Mouse (Mus musculus) frontal cortex, postnatal 25 days (tissue): ENCODE measurements around the gene Dand5.
"Not testable (repeated sequence)": the region's sequence is repeated elsewhere in the genome, so short reads cannot be mapped to it uniquely, and the experiment has no call there.

Experiments
- DNase-seq, 2 experiments: peaks; one replicate each; pipeline ENCODE4 v3.0.0; 2022; ENCODE audit warnings: low spot score in 2 of 2

Gene Dand5

GRCm38 (mm10) chr8:84834866-84835855 is 12.5 kb upstream of the Dand5 start:
- DNase-seq = no peak

DNA sequence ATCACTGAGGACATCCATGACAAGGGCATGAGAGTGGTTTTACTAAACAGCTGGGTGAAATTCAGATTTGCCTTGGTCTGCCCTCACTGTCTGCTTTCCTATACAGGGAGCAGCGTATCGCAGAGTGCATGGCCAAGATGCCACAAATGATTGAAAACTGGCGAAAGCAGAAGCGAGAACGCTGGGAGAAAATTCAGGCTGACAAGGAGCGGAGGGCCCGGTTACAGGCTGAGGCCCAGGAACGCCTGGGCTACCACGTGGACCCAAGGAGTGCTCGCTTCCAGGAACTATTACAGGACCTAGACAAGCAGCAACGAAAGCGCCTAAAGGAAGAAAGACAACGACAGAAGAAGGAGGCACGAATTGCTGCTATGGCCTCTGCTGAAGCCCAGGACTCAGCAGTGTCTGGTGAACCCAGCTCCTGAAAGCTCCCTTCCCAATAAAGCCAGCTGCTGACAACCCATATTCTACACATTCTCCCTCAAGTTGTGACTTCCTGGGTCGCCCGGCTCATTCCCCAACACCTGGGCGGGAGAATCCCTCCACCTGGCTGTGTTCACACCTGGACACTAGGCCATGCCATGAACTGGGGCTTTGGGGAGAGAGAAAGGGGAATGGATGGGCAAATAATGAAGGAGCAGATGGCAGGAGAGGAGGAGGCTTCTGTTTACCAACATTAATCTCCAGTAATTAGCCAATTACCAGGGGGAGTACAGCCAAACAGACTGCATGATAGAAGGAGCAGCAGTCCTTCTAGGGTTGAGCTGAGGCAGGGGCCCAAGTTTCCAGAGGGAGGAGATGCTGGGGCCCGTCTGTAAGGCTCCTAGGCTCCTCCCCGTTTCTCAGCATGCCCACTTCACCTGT is 11.6 kb upstream of the Dand5 start:
- no peak for DNase-seq

DNA sequence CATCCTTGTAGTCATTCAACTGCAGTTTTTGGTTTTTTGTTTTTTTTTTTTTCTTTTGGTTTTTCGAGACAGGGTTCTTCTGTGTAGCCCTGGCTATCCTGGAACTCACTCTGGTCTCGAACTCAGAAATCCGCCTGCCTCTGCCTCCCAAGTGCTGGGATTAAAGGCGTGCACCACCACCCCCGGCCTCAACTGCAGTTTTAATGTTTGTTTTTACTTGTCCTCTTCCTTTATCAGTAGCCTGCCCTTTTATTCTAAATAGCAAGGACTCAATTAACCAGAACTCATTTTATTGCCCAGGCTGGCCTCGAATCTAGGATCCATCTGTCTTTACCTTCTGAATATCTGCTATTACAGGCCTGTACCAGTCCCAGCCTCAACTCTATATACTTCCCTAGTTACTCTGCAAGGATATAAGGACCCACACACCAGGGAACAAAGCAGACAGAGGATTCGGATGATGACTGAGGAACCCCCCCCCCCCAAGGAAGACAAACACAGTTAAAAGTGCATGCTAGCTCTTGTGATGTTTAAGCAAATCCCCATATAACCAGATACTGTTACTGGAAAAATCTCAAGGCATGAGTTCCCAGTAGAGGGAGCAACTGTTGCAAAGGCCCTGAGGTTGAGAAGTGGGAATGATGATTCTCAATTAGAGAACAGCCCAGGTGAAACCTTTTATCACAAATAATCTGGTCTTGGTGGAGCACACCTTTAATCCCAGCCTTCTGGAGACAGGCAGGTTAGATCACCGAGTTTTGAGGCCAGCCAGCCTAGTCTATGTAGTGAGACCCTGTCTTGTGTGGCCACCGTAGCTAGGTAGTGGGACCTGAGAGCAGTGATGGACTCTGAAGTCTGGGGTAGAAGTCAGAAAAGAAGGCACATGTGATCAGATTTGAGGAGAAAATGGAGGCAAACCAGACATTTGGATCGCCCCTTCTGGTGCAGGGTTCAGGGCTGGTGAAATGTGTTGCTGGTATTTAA is 10.4 kb upstream of the Dand5 start:
- no peak for DNase-seq

DNA sequence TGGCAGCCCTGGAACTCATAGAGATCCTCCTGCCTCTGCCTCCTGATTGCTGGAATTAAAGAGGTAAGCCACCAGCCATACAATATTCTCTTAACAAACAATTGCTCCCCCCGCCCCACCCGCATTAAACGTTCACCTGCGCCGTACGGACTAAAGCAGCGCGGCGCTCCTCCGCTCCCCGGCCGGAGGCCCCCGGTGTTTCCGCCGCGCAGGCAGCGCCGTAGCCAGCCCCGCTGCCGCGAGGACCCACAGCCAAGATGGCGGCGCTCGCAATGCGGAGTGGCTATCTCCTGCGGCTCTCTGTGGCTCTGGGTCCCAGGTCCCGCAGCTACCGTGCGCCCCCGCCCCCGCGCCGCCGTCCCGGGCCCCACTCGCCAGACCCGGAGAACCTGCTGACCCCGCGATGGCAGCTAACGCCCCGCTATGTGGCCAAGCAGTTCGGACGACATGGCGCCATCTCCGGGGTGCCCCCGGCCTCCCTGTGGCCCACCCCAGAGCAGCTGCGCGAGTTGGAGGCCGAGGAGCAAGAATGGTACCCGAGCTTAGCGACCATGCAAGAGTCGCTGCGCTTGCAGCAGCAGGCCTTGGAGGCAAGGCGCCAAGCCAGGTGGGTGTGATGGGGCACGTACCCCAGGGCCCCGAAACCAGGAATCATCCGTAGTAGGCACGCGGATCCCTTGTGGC is 9.6 kb upstream of the Dand5 start:
- DNase-seq = peak; percentile 64 to 67

DNA sequence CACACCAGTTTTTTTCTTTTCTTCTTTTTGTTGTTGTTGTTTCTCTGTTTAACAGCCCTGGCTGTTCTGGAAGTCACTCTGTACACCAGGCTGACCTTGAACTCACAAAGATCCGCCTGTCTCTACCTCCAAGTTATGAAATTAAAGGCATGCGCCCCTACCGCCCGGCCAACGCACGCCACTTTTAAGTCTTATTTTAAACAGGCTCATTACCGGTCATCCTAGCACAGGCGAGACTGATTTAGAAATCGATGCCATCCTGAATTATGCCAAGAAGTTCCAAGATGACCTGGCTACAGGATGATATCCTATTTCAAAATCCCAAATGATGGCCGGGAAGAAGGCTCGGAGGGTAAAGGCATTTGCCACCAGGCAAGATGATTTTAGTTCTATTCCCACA is 8.9 kb upstream of the Dand5 start, which contains the start of gene Gadd45gip1:
Gene Gadd45gip1, plus strand, starts transcription at position 33 of the 400 bp plus-strand sequence.
- no peak for DNase-seq

GRCm38 (mm10) chr8:84826518-84826917 is 3.9 kb upstream of the Dand5 start:
- DNase-seq = not testable (repeated sequence)

DNA sequence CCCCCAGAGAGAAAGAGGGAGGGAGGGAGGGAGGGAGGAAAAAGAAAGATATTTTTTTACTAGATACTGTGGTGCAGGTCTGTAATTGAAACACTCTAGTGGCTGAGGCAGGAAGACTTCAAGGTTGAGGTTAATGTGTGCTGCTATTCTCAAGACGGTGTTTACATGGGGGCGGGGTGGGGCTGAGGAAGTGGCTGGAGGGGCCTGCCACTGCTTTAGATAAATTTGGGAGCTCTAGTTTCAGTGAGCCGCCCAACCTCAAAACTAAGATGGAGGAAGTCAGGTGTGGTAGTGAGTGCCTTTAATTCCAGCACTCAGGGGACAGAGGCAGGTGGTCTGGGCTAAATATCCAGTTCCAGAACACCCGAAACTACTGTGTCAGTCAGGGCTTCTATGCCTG is 3.0 kb upstream of the Dand5 start:
- DNase-seq = no peak

DNA sequence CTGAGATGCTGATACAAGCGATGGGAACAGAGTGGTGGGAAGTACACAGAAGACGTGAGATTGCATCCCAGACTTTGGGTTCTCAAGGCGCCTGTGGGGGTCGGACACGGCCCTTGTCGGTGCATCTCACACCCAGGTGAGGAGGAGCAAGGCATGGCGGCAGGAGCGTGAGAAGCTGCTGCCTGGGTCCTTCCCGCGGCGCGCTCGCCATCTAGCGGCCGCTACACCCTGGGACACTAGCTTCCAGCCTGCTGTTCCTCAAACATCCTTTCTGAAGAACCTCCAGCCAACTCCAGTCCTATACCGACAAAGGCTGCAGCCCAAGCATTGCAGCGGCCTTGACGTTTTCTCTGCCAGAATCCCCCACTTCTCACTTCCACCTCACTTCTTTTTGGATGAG is 1.0 kb upstream of the Dand5 start:
- peak in 1 of 2 experiments; percentile 54 for DNase-seq

GRCm38 (mm10) chr8:84816117-84816516 is 6.5 kb downstream of the Dand5 start:
- DNase-seq = no peak

DNA sequence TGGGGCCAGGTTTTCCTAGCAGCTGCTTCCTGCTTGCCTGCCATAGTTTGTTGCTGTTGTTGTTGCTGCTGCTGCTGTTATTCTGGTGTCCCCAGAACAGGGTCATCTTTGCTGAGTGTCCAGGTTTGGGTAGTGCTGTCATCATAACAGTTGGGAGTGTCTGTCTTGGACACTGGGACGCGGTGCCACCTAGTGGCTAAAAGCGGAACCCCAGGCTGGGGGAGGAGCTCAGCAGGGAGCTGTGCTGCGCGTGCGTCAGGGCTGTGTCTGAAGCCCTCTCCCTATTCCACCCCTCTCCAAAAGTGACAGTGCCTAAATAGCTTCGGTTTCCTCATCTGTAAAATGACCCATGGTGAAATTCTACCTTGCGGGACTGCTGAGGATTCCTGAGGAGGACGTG is 7.1 kb downstream of the Dand5 start:
- peak; percentile 97 to 99 for DNase-seq

DNA sequence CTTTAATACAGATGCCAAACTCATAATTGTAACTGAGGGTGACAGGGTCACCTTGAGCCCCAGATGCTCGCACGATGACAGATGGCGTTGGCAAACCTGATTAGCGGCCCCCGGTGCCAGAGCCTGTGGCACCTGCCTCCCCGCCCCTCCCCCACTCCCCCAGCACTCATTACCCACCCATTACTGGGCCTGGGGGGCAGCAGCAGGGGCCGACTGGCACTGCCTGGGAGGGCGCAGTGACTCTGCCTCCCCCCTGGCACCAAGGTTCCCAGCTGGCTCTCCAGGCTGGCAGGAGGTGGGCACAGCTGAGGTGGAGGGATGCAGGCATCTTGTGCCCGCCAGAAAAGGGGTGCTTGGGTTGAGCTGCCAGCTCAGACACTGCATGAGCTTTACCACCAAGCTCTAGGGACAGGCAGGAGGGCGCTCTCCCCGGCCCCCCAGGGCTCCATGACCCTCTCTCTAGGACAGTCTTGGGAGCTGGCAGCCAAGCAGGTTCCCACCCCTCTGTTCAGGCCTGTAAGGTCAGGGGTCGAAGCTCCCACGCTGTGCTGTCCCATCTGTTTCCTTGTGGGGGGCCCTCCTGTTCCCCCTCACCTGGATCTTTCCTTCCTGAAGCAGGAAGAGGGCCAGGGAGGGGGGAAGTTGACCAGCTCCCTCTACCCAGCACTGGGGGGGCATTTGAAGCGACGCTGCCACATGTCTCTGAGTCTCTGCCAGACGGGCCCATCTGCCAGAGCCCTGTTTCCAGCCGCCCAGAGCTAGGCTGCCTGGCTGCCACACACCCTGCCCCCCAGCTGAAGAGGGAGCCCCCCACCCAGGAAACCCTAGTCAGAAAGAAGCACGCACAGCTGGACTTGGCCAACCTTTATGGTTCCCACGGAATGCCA is 7.8 kb downstream of the Dand5 start:
- no peak for DNase-seq

- DNase-seq = no peak
Observed at GRCm38 (mm10) chr8:84814240-84814554, 8.4 kb downstream of the Dand5 start.

DNA sequence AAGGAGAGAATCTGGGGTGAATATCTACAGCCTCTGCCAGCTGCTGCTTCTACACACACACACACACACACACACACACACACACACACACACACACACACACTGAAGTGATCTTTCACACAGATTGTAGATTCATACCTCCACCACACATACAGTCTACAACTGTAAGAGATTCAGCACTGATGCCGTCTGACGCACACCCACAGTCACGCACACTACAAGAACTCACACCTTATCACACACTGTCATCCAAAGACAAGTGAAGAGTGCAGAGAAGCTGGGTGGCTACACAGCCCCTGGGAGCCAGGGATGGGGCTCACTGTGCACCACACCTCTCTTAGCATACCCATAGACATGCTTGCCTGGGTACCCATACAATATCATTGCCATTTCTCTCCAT is 8.8 kb downstream of the Dand5 start:
- no peak for DNase-seq

DNA sequence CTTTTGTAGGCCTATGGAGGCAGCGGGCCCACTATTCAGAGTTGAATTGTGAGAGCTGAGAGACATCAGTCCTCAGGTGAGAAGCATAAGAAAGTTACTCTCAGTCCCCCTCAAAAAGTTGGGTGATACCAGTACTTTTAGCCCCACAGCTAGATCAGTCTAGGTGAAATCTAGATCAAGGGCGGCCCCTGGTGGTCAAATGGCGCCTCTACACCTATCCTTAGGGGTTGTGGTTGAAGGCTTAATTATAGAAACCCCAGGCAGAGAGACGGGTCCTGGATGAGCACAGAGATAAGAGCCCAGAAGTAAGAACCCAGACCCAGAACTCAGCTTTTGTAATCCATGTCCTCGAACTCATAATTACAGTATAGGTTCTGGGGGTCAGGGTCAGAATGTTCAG is 9.6 kb downstream of the Dand5 start:
- peak in 1 of 2 experiments; percentile 81 for DNase-seq

- no peak for DNase-seq
Observed at GRCm38 (mm10) chr8:84811303-84811702, 11.3 kb downstream of the Dand5 start.

DNA sequence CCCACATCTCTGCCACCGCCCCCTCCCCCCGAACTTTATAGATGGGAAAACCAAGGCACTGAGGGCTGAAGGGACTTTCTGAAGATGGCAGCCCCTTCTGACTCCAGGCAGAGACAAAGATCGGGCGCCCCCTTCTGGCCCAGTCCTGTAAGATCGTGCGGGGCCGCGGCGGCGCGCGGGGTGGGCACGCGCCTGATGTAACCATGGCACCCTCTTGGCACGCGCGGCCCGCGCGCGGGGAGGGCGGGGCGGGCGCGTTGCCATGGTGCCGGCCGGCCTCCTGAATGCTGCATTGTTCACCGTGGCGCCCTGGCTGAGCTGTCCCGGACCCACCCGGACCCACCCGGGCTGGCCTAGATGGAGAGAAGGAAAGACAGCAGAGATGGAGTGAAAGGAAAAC is 11.7 kb downstream of the Dand5 start:
- peak; percentile 98 for DNase-seq

GRCm38 (mm10) chr8:84809941-84810280 is 12.7 kb downstream of the Dand5 start:
- DNase-seq = no peak

DNA sequence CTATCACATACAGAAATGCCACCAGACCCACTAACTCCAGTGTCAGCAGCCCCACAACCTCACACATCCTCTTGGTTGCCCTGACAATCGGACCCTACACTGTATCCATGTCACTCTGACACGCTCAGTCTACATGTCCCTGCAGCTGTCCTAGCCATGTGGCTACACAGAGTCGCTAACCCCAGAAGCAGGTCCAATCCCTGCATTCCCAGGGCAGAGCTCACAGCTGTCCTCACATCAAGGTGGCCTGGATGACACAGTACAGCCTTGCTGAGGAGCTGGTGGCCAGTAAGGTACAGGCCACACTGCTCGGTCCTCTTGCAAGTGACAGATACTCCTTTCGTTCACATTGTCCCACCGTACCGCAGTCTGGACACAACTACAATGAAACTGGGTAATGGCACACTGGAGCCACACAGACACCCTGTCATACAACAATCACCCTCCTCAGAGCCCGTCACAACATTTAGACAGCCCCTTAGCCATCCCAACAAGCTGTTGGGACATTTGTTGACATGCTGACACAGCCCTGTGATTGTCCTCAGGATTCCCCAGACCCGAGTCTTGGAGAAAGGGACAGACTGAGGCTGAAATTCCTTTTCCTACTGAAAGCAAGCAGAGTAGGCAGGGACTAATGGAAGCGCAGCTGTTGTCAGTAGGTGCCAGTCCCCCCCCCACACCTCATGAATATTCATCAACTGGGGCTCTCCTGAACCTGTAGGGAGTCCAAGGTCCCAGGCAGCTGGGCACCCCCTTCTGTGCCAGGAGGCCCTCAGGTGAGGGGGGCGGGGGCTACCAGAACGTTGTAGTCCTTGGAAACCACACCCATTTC is 13.3 kb downstream of the Dand5 start:
- DNase-seq = no peak

DNA sequence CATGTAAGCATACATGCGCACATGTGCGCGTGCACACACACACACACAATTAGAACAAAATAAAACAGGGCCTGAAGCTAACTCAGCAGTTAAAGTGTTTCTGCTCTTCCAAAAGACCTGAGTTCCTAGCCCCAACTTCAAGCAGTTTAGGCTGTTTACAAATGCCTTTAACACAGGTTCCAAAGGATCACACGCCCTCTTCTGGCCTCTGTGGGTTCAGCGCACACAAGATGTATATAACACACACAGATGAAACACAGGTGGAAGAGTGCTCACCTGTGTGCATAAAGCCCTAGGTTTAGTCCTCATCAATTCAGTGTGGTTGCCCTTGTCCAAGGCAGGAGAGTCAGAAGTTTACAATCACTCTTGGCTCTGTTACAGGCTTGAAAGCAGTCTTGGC is 16.6 kb downstream of the Dand5 start:
- DNase-seq = no peak
